Mouse (Mus musculus) bone marrow macrophage, adult 2 months (primary cell): ENCODE results near the gene Dlgap1.

Experiments used
- CTCF ChIP-seq: IDR thresholded peaks from 2 replicates; pipeline ENCODE4 v1.5.1; 2012; ENCODE audit warnings: low read depth, mild to moderate bottlenecking, low read length, moderate library complexity
- POLR2A ChIP-seq: IDR thresholded peaks from 2 replicates; pipeline ENCODE4 v1.6.1; 2012; ENCODE audit warnings: mild to moderate bottlenecking, low read depth, low read length, borderline replicate concordance

- TF ChIP-seq CTCF (no peak), POLR2A (no peak)
Measured at GRCm38 (mm10) chr17:70817862-70818451, 849.1 kb downstream of the Dlgap1 start.
